Mouse (Mus musculus) liver, postnatal 0 days (tissue): ENCODE data around the gene Cwc22.

Source experiments
- CTCF ChIP-seq: sonication (generic); IDR thresholded peaks from 2 replicates; pipeline ENCODE4 v1.5.1; 2016; ENCODE audit warnings: antibody characterized with exemption, low read depth
- EP300 ChIP-seq: IDR thresholded peaks from 2 replicates; pipeline ENCODE4 v1.6.1; 2016; ENCODE audit warnings: antibody characterized with exemption, low read depth, mild to moderate bottlenecking

DNA sequence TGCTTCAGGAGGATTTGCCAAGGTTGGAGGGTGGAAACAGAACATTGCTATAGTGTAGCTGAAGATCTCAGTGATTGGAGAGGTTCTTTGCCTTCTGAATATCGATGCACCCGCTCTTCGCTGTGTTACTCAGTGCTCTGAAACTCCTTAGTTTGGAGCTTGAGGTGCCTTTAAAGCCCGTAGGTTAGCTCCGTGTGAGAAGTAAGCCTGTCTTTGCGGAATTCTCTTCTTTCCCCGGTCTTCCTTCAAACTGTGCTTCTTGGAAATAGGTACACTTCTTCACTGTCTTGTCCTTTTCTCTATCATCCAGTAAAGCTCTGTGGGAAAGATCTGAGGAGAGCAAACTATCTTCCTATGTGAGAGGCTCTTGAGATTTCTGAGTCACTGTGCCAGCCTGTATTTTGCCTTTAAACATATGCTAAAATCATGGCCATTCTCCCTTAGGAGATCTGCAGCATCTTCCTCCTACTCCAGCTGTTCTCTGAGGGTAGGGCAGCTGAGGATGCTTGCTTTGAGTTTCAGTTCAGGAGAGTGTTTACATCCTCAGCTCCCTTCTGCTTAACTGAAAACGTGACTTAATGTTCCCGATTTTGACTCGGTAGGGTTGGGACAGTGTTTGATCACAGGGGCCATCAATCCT is 60.6 kb downstream of the Cwc22 start:
- TF ChIP-seq EP300: no peak
- TF ChIP-seq CTCF: no peak
